Comparison of ENCODE assay signal across 8 mouse cellular contexts in genomic region chr19:22303952-22304655, GRCm38 (mm10).
DNase-seq lines count a peak whose midpoint lies in the region; ATAC-seq lines count a peak whose summit lies in the region.

No protein-coding gene starts in this region.

- ATAC-seq in hindbrain, embryonic 13.5 days (ENCODE audit: low FRiP score): peak; percentile 87
- peak; percentile 70 for ATAC-seq in lung, embryonic 16.5 days (ENCODE audit: low read depth)

- no peaks in the 10 kb centered on the region for H3K9me3 ChIP-seq in hindbrain, embryonic 13.5 days
- no peaks in the 10 kb centered on the region for H3K9me3 ChIP-seq in lung, embryonic 16.5 days (ENCODE audit: control insufficient read depth, low read length)

- no peaks in the 10 kb centered on the region for H3K27me3 ChIP-seq in hindbrain, embryonic 13.5 days
- no peaks in the 10 kb centered on the region for H3K27me3 ChIP-seq in lung, embryonic 16.5 days (ENCODE audit: control insufficient read depth, insufficient read depth, low read depth, low read length)

- peak; percentile 56 for DNase-seq in Muller cell, postnatal 12 days (ENCODE audit: inconsistent ontology term)
- peak; percentile 95 to 98 for DNase-seq in cerebellum, postnatal 10 days
- peak; percentile 78 to 93 for DNase-seq in frontal cortex, postnatal 36 days (ENCODE audit: low spot score in 2 of 2)
- peak; percentile 92 to 93 for DNase-seq in layer of hippocampus, postnatal 10 days (ENCODE audit: low spot score in 2 of 2)
- DNase-seq in ovary, postnatal 36 days (ENCODE audit: low spot score): peak; percentile 27
- peak; percentile 33 for DNase-seq in thymus, postnatal 25 days

- peak overlapping the region; percentile 25 for H3K4me3 ChIP-seq in hindbrain, embryonic 13.5 days
- H3K4me3 ChIP-seq in lung, embryonic 16.5 days (ENCODE audit: low read length): peak overlapping the region; percentile 39

- peak overlapping the region; percentile 53 for H3K4me2 ChIP-seq in hindbrain, embryonic 13.5 days
- H3K4me2 ChIP-seq in lung, embryonic 16.5 days (ENCODE audit: low read depth, low read length): peak overlapping the region; percentile 57

- 2% methylated on average over 16 of the region's 18 CpGs for WGBS in hindbrain, embryonic 13.5 days
- whole genome bisulfite sequencing in lung, embryonic 16.5 days: 4% methylated on average over 16 of the region's 18 CpGs

- peak overlapping the region; percentile 59 for H3K9ac ChIP-seq in hindbrain, embryonic 13.5 days
- peak overlapping the region; percentile 50 for H3K9ac ChIP-seq in lung, embryonic 16.5 days (ENCODE audit: low read length)

- H3K4me1 ChIP-seq in hindbrain, embryonic 13.5 days (replicated peaks): peaks cover 14% of the 10 kb centered on the region
- peaks cover 4% of the 10 kb centered on the region for H3K4me1 ChIP-seq in lung, embryonic 16.5 days (replicated peaks; ENCODE audit: control insufficient read depth, insufficient read depth, low read length)

- no peaks in the 10 kb centered on the region for H3K36me3 ChIP-seq in hindbrain, embryonic 13.5 days
- no peaks in the 10 kb centered on the region for H3K36me3 ChIP-seq in lung, embryonic 16.5 days (ENCODE audit: control insufficient read depth, insufficient read depth, low read length)

- H3K27ac ChIP-seq in hindbrain, embryonic 13.5 days: no peak overlapping the region; the same call in 1 of the 2 replicates
- H3K27ac ChIP-seq in lung, embryonic 16.5 days (ENCODE audit: low read length): no peak overlapping the region

Comparison
In these comparisons a context has a peak if more than half of its experiments do, and no peak if none do; other contexts are left out.
1. DNase-seq: peak in every context shown above with its lines; median percentile 96 in cerebellum, postnatal 10 days; 92 in layer of hippocampus, postnatal 10 days; 86 in frontal cortex, postnatal 36 days; 56 in Muller cell, postnatal 12 days; 33 in thymus, postnatal 25 days; 27 in ovary, postnatal 36 days.